Mouse (Mus musculus) cerebellum, adult 2 months (tissue): ENCODE results near the gene Asb16. TPM values are rescaled to one million over a fixed set of nuclear protein-coding genes. Genes with fewer than 3 reads are reported as not detected.
"Not testable (repeated sequence)": the region's sequence is repeated elsewhere in the genome, so short reads cannot be mapped to it uniquely, and the experiment has no call there.

ENCODE experiments used
- DNase-seq, 2 experiments: peaks; one replicate each; pipeline ENCODE4 v3.0.0; 2021
- H3K27ac ChIP-seq: fragments of 200-500 bp; 2 replicates; pipeline ENCODE4 v1.5.1; 2012; ENCODE audit warnings: low read length, control low read depth, inconsistent platforms; ENCODE audit not compliant: insufficient read depth
- H3K27me3 ChIP-seq: fragments of 200-500 bp; 2 replicates; pipeline ENCODE4 v1.6.1; 2012; ENCODE audit warnings: inconsistent platforms, mild to moderate bottlenecking, low read length, moderate library complexity; ENCODE audit not compliant: control insufficient read depth, insufficient read depth
- H3K4me1 ChIP-seq: fragments of 200-500 bp; 2 replicates; pipeline ENCODE4 v1.6.1; 2011; ENCODE audit warnings: low read length; ENCODE audit not compliant: control insufficient read depth, insufficient read depth
- H3K4me3 ChIP-seq: fragments of 200-500 bp; replicated peaks from 2 replicates; pipeline ENCODE3; 2011; ENCODE audit warnings: mild to moderate bottlenecking, low read depth, low read length, control low read depth; ENCODE audit not compliant: insufficient read depth
- CTCF ChIP-seq: fragments of 200-500 bp; IDR thresholded peaks from 2 replicates; pipeline ENCODE4 v1.5.1; 2011; ENCODE audit warnings: low read depth, mild to moderate bottlenecking, control low read depth, low read length, moderate library complexity, borderline replicate concordance; ENCODE audit not compliant: insufficient read depth
- POLR2A ChIP-seq: fragments of 200-500 bp; IDR thresholded peaks from 2 replicates; pipeline ENCODE4 v1.6.1; 2011; ENCODE audit warnings: low read length, control low read depth, borderline replicate concordance; ENCODE audit not compliant: insufficient read depth
- WGBS: fragments of 180-500 bp; shearing (Covaris S2); methylation state at CpG from one replicate; pipeline ENCODE4 v1.1.7; 2018; 5-methylcytosine and 5-hydroxymethylcytosine counted together
- polyA plus RNA-seq: library from polyadenylated mRNA; depleted of rRNA; stranded (reverse); fragments of >200 nt; gene quantifications from 2 replicates; pipeline ENCODE4 v1.2.3, GENCODE M21; 2012

Asb16 gene
- polyA plus RNA-seq, 1 experiment, result 4.0 TPM

DNA sequence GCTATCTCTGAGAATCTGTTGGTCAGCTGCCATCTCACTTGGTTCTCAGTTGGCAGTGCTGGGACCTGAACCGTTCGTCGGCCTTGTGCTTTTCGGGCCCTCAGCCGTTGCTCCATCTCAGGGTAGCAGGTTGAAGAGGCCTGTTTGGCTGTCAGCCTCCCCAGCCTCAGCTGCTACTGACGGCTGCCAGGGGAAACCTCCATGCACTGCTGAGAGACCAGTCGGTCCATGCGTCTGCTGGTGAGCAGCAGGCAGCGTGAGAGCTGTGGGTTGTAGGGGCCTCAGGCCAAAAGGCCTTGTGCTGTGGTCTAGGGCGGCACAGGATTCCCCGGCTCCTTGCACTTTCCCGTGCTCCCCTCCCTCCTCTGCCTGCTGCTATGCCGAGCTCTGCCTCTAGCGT, 2.7 kb upstream of the Asb16 start:
- Histone ChIP-seq H3K4me3 (no peak overlapping the region), H3K27me3 (no peaks in the 10 kb centered on the region), H3K4me1 (peaks cover 18% of the 10 kb centered on the region), H3K27ac (no peak overlapping the region)
- no peak for TF ChIP-seq CTCF
- TF ChIP-seq POLR2A, result no peak
- peak; percentile 45 to 65 for DNase-seq
- WGBS, result 18% methylated on average over 14 of the region's 14 CpGs

DNA sequence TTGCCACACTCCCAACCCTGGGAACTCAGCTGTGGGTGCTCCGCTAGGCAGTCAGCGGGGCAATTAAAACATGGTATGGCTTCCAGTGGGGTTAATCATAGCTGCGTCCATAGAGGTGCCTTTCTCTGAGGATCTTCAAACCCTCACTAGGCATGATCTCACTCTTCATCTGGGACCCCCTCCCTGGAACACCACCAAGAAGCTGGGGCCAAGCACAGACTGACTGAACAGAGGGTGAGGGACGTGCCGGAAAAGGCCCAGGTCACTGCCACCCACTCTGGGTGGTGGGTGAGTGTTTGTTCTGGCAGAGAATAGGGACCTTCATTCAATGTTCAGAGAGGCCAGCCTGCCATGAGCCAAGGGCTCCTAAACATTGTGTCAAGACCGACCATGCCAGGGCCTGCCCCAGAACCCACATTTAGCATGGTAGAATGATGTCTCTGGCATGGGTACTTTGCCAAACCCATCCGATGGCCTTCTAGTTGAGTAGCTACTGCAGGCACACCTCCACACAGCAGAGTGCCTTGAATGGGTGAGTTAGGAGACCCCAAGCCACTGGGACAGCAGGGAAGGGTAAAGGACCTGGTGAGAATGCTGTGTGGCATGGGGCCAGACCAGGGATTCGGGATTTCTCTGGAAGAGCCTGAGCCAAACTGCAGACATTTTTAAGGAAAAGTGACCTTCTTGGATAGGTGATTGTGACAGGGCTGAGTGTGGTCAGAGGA, 1.8 kb upstream of the Asb16 start:
- WGBS, result 72% methylated on average over 8 of the region's 8 CpGs
- DNase-seq, result no peak
- Histone ChIP-seq H3K27ac (no peak overlapping the region), H3K4me3 (no peak overlapping the region), H3K27me3 (no peaks in the 10 kb centered on the region), H3K4me1 (peaks cover 18% of the 10 kb centered on the region)
- TF ChIP-seq CTCF (no peak), POLR2A (no peak)

- Histone ChIP-seq H3K27ac (no peak overlapping the region), H3K4me1 (peaks cover 18% of the 10 kb centered on the region), H3K27me3 (no peaks in the 10 kb centered on the region), H3K4me3 (no peak overlapping the region)
- TF ChIP-seq CTCF (peak; percentile 75), POLR2A (no peak)
- peak; percentile 75 to 76 for DNase-seq
- WGBS, result 6% methylated on average over 11 of the region's 11 CpGs
Measured at GRCm38 (mm10) chr11:102267480-102267879, 1.1 kb upstream of the Asb16 start.

DNA sequence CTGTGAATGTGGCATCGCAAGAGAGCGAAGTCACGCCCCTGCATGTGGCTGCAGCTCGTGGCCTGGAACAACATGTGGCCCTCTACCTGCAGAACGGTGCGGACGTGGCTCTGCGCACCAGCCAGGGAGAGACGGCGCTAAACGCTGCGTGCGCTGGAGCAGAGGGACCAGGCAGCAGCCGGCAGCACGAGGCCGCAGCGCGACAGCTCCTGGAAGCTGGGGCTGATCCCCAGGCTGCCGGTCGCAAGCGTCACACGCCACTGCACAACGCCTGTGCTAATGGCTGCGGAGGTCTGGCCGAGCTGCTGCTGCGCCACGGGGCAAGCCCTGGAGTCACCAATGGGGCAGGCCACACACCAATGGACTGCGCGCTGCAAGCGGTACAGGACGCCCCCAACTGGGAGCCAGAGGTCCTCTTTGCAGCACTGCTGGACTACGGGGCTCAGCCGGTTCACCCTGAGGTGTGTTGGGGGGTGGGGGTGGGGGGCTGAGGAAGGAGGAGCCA, 7.9 kb downstream of the Asb16 start:
- peak in 1 of 2 experiments; percentile 46 for DNase-seq
- Histone ChIP-seq H3K27me3 (no peaks in the 10 kb centered on the region), H3K4me3 (peak overlapping the region; percentile 7), H3K27ac (no peak overlapping the region), H3K4me1 (peaks cover 4% of the 10 kb centered on the region; the same call in 1 of the 2 replicates)
- 2% methylated on average over 33 of the region's 33 CpGs for WGBS
- TF ChIP-seq CTCF, result no peak
- TF ChIP-seq POLR2A, result no peak

DNA sequence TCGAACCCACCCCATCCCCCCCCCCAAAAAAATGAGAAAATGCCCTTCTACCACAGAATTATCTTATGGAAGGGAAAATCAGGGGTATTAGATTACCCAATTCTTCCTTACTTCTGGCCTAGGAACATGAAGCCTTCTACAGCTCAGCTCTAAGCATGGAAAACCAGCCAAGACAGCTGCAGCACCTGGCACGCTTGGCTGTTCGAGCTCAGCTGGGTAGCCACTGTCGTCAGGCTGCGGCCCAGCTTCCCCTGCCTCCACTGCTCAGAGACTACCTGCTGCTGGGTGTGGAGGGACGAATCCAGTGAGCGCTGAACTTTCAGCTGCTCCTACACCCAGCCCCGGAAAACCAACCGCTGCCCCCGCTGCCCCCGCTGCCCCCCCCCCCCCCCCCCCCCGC, 9.2 kb downstream of the Asb16 start:
- H3K4me1 ChIP-seq, result peaks cover 4% of the 10 kb centered on the region; the same call in 1 of the 2 replicates
- H3K27ac ChIP-seq, result no peak overlapping the region
- H3K27me3 ChIP-seq, result no peaks in the 10 kb centered on the region
- 40% methylated on average over 11 of the region's 12 CpGs for WGBS
- H3K4me3 ChIP-seq, result no peak overlapping the region
- no peak for DNase-seq
- TF ChIP-seq POLR2A (no peak), CTCF (no peak)

DNA sequence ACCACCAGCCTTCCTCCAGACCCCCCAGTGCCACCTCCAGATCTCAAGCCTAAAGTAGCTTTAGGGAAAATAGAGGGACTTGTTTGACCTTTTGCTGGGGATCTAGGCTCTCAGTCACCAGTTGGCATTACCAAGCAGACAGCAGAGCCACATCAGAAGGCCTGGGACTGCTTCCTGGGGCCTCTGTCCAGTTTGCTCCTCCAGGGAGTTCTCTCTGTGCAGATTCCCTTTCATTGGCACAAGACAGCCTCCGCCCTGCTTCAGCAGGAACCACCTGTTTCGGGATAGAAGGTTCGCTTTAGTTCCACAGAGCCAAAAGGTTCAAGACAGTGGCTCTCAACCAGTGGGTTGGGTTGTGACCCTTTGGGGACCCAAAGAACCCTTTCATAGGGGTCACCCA, 11.1 kb downstream of the Asb16 start:
- DNase-seq, result no peak
- Histone ChIP-seq H3K27ac (no peak overlapping the region), H3K27me3 (no peaks in the 10 kb centered on the region), H3K4me3 (no peak overlapping the region), H3K4me1 (peaks cover 4% of the 10 kb centered on the region; the same call in 1 of the 2 replicates)
- 74% methylated on average over 3 of the region's 3 CpGs for WGBS
- TF ChIP-seq CTCF (no peak), POLR2A (no peak)

- H3K4me1 ChIP-seq, DNase-seq, H3K4me3 ChIP-seq, H3K27ac ChIP-seq, H3K27me3 ChIP-seq: not testable (repeated sequence)
- 66% methylated on average over 6 of the region's 6 CpGs for WGBS
Measured at GRCm38 (mm10) chr11:102280267-102280666, 11.7 kb downstream of the Asb16 start.

DNA sequence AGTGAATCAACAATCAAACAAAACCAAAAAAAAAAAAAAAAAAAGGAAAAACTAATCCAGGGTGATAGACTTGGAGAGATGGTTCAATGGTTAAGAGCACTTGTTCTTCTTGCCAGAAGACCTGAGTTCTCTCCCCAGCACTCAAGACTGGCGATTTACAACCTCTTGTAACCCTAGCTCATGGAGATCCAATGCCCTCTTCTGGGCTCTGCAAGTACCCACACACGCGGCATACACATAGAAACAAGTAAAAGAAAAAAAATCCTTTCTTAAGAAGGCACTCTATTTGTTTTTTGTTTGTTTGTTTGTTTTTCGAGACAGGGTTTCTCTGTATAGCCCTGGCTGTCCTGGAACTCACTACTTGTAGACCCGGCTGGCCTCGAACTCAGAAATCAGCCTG, 15.4 kb downstream of the Asb16 start:
- TF ChIP-seq CTCF, result no peak
- TF ChIP-seq POLR2A, result no peak
- H3K4me1 ChIP-seq, result no peaks in the 10 kb centered on the region
- H3K4me3 ChIP-seq, result peak overlapping the region; percentile 97
- no peak for DNase-seq
- 84% methylated on average over 6 of the region's 6 CpGs for WGBS
- H3K27me3 ChIP-seq, result no peaks in the 10 kb centered on the region
- no peak overlapping the region for H3K27ac ChIP-seq
